Mouse (Mus musculus) embryo, embryonic 10 days (tissue): ENCODE measurements at regions not wholly inside any gene's neighbourhood (a gene's known extent, or its start where the extent isn't known, plus 50 kb on each side); places are given as distances from the start of the nearest gene placed in this dataset.

Experiments
- DNase-seq: peaks from one replicate; pipeline ENCODE4 v3.0.0-alpha.2; 2015; ENCODE audit warnings: low spot score

DNA sequence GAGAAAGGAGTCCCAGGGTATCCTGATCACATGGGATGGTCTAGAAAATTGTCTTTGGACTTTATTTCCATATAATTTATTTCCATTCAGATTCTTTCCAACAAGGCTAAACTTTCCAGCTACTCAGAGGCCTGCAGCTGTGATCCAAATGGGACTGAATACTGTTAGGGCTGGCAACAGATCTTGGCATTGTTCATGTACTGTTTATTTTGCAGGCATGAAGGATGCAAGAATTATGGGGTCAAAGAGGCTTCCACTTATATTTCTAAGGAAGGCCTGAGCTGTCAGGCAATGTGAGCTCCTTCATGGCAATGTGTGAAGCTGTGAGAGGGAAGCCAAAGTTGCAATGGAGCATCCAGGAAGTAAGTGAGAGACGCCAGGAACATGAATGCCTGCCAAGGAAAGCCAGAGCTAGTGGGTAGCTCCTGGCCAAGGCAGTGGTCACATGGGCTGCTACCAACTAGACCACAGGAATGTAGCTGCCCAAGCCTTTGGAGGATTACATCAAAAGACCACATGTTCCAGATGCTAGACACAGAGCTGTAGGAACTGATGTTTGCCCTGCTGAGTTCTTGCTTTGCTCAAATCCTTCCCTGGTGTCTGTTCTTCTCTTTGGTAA lies 261.8 kb upstream of the Sox11 start:
- no peak for DNase-seq

DNA sequence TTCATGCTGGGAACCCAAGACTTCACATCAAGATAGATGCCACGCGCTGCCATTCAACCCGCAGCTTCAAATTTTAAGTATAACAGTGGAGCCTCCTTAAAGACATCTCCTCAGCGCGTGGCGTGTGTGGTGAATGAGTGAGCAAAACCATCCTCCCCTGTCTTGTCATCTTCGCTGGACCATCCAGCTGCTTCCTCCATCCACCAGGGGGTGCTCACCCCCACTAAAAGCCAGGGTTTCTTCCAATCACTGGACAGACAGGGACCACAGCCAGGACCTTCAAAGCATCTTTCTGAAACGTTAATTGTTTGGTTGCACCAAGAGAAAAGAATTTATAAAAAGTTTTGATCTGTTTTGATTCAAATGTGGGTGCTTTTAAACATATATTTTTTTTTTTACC lies 256.8 kb upstream of the Sox11 start:
- peak; percentile 77 for DNase-seq

DNA sequence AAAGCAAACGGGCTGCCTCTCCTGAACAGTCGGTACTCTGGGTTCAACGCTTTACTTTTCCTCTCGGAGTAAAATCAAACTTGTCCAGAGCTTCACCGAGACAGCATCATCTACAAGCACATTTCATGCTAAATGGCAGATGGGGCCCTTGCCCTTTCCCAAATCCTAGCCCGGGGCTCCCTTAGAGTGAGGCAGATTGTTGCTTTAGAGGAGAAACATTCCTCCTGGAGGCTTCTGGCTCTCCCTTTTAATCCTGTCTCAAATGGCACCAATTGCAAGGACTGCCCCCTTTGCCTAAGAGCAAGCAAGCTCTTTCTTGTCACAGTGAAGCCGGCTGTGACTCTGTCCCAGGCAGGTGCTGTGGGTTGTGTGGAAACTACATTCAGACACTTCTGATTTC lies 255.5 kb upstream of the Sox11 start:
- DNase-seq: no peak

DNA sequence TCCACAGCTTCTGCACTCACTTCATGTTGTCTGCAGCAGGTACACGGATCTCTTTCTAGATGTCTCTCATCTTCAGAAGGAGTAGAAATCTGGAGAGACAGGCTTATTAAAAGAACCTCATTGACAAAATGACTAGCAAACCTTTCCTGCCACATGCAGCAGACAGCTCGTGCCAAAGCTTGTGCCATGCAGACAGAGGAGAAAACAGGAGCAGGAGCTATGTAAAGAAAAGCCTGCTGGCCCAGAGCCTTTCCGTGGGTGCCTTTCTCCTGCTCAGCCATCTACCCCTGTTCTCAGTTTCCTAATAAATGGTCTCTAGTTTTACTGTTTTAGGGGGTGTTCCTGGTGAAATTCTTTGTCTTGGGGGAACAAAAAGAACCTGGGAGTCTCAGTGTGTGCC lies 254.9 kb upstream of the Sox11 start:
- DNase-seq: no peak

DNA sequence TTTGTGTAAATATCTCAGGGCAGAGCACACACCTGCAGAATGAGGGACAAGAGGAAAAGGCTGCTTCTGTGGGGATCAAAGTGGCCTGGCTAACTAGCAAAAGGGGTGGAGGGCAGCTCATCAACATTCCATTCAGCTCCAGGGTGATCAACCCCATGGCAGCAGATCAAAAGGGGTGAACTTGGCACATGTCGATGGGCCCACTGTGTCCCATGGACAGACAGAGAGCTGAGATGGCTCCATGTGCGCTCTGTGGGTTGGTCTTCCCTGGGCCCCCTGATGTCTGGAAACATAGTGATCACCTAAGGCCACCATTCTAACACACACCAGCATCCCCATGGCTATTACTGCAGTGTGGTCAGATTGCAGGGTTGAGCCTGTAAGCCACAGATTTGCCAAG lies 253.2 kb upstream of the Sox11 start:
- no peak for DNase-seq

DNA sequence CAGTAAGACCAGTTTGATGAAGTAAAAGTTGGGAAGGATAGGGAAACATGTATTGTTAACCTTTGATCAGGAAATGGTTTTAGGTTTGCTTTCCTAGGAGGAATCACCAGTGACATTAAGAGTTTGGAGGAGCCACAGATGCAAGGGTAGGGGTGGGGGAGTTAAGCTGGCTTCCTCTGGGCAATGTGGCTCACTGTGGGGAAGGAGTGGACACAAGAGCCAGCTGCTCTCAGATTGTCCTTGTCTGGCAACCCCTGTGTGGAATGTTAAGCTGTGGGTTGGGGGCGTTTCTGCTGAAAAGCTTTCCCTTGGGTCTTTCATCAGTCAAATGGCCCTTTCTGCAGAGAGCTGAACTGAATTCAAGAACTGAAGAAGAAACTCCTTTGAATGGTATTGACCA lies 251.1 kb upstream of the Sox11 start:
- no peak for DNase-seq

DNA sequence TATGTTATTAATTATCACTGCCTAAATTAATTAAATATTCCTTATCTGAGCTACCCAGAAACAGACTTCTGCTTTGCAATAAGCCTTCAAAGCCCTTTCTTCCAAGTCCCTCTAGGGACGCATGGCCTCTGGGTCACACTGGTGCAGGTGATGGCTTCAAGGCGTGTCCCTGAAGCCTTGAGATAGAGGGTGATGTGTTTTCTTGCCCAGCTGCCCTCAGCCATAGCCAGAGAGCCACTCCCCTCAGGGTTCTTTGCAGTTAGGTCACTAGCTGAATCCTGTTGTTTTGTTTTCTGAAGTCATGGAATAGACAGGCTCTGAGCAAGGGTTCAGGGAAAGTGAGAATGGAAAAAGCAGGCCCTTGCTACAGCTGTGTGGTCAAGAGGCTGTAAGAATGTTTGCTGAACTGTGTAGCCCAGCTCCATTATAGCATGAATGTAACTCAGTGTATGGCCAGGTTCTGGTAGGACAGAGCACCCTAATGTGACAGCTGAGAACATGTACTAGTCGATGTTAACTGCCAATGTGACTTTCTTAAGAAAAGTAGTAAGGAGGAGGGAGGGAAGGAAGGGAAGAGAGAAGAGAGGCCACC lies 233.8 kb upstream of the Sox11 start:
- DNase-seq: peak; percentile 39

DNA sequence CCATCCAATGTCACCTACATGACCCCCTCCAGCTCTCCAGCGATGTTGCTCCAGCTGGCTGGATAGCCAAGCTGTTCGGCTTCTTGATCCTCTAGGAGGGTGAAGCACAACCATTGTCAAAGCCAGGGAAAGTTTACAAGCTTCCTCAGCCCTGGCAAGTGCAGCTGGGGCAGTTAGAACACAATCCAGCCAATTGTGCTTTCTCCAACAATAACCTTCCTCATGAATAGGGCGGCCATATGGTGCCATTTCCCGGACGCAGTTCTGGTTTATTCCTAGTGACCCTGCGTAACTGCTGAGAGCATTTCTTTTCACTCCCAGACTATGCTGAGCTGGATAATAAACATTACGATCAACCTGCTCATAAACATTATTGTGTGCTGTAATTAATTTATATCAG lies 233.3 kb upstream of the Sox11 start:
- peak; percentile 70 for DNase-seq

DNA sequence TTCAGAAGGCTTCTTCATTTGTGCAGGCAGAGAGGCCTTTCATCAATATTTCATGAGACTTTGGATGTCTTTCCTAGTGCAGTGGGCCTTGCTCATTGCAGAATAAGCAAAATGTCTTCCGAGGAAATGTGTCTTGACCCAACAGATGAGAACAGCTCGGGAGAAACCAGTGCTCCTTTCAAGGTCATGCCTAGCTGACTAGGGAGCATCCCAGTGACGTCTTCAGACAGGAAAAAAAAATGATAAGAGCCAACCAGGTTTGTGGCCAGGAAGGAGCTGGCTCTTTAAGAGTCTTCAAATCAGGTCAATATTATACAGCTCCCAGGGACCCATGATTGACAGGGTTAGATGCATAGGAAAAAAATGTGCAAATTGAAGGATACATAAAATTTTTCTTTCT lies 224.9 kb upstream of the Sox11 start:
- DNase-seq: no peak

DNA sequence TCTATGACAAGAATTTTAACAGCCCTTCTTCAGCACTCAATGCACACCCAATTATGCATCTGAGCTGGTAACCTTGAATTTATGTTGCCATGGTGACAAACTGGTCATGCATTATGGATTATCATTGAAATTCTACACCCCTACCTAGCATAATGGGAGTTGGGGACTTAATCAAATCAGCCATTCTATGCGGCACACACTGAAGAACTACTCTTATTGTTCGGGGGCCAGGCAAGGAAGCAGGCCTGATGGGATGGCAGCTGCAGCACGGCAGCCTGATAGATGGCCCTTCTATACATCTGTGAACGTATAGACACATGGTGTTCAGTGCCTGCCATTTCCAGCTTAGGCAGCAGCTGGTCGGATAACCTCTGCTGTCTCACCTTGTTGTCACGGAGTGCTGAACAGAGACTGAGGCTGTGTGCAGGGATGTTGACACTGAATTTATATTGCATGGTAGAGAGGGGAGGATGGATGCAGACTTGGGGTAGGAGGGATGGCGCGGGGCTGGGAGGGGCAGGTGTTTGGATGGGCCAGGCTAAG lies 223.7 kb upstream of the Sox11 start:
- peak; percentile 84 for DNase-seq

DNA sequence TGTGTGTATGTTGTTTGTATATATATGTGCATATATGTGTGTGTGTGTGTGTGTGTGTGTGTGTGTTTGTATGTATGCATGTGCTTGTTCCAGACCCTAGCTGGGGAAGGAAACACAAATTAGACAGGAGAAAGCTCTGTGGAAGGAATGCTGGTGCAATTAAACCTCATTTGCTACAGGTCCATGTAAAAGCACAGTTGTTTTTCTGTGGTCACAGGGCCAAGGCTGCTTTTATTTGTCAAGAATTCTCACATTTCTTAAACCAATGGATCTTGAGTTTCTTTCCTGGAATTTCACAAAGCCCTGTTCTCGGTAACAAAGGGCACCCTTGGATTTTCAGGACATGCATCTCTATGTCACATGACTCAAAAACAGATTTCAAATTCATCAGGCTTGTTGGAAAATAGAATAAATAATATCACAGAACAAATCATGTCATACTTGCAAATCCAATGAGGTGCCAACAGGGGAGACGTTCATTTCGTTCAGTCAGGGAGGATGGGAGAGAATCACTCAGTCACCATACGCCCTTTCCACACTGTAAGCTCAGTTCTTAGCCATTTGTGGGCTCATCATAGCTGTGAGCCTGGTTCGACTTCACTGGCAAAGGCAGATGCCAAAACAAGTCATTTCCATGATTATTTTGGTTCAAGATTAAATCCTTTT lies 222.4 kb upstream of the Sox11 start:
- no peak for DNase-seq

DNA sequence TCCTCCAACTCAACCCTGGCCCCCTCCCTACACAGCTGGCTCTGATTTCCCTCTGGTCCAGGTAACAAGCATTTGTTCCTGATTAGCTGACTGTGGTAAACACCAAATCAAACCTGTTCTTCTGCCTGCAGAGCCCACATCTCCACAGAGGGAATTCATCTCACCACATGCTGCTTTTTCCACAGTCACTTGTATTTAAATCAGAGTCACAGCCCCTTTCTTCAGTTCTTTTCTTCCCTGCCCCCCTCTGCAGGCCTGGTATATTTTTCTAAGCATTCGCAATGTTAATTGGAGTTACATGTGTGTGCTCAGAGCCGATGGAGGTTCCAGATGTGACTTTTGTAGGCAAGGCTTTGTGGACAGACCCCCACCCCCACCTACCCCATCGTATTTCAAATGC lies 221.5 kb upstream of the Sox11 start:
- DNase-seq: peak; percentile 60

DNA sequence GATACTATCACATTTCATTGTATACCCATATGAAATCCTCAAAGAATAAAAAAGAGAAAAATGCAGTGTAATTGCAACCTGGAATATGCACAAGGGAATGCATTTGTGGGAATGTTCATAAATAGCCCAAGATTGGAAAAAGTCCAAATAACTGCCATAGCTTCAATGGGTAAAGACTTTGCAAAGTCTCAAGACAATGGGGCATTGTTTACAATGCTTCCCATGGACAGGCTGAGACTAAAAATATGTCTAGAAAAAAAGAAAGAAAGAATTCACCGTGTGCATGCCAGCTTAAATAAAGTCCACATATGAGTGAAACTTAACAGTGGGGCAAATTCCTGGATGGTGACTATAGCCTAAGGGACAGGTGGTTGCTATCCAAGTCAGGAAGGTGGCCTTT lies 210.4 kb upstream of the Sox11 start:
- DNase-seq: no peak

DNA sequence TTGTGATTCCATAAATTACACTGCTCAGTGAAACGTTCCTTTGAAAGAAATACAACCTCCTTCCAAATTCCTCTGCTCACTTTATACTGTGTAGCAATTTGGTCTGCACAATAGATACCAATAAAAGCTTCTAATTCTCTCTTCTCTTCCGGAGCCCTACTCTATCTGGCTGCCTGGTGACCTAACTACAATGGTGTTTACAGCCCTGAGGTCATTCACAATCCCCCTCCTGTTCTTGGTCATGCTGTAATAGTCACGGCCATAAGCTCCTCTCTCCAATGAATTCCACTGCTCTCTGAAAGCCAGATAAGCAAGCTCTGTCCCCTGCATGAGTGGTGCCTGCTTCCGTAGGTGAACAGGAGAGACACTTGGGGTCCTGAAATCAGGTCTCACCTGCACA lies 195.8 kb upstream of the Sox11 start:
- peak; percentile 28 for DNase-seq

DNA sequence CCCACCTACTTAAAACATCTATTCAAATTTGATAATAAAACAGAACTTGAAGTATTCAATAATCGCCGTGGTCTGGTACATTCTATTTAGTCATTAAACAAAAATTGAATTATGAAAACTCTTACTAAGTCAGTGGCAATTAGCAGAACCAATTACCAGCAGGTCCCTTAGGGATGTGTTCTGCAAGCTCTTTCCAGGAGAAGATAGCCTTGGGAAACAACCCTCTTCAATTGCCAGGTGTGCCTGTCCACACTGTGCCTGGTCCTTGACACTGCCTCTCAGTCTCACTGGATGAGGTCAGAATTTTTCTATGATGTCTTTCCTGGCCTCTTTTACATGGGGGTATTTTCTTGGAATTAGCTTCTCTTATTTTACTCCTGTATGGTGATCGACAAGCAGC lies 195.1 kb upstream of the Sox11 start:
- DNase-seq: no peak

DNA sequence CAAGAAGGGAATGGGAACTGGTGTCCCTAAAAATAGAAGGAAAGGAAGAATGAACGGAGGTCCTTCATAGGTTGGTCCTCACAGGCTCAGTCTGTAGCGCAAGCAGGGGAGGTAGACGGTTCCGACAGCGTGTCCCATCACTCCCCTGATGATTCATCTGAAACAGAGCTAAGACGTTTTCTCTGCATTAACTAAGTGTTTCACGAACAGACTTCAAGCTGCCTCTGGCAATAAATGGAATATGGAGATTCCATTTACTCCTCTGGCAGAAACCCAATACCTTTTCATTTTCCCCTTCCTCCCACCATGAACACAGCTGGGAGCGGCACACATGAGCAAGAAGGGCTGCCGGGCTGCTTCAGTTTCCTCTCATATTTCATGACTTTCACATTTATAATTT lies 194.6 kb upstream of the Sox11 start:
- no peak for DNase-seq

DNA sequence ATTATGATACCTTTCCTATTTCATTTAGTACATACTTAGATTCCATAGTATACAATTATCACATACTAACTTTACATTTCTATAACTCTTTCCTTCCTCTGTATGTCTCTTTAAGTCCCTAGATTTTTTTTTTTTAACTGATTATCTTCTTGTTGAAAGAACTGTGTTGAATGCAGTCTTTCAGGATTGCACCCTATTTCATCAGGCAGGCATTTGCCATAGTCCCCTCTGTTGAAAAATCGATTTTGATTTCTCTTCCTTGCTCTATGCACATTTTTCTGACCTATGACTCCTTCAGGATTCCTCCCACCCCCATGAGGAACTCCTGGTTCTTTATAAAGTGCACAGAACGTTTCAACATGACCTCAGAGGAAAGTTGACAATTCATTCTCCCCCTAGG lies 183.2 kb upstream of the Sox11 start:
- DNase-seq: no peak

DNA sequence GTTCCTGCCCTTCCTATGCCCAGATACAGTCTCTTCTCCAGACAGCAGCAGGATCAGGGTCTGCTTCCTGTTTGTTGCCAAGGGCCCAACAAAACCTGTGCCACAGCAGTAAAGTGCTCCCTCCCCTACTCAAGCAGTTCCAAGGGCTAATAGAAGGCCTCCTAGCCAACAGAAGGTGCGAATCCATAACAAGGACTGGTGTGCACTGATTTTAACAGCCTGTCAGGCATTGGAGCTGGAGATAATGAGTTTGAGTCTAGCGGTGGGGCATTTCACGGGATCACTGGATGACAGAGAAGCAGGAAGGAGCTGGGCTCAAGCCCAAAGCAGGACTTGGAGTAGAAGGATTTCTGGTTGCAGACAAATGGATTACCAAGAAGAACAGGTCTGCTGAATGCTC lies 170.9 kb upstream of the Sox11 start:
- DNase-seq: no peak

DNA sequence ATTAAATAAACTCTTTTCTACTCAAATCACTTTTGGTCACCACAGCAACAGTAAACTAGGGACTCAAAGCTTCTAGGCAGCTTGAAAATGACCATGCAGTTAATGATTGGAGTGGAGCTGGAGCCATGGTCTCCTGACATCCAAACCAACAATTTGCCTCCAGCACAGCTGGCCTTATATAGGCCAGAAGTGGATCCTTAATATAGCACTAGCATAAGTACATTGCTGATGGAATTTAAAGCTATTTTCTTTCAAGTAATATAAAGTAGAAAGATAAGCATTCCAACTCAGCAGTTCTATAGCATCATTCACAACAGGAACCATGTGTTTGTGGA lies 165.8 kb upstream of the Sox11 start:
- DNase-seq: no peak

DNA sequence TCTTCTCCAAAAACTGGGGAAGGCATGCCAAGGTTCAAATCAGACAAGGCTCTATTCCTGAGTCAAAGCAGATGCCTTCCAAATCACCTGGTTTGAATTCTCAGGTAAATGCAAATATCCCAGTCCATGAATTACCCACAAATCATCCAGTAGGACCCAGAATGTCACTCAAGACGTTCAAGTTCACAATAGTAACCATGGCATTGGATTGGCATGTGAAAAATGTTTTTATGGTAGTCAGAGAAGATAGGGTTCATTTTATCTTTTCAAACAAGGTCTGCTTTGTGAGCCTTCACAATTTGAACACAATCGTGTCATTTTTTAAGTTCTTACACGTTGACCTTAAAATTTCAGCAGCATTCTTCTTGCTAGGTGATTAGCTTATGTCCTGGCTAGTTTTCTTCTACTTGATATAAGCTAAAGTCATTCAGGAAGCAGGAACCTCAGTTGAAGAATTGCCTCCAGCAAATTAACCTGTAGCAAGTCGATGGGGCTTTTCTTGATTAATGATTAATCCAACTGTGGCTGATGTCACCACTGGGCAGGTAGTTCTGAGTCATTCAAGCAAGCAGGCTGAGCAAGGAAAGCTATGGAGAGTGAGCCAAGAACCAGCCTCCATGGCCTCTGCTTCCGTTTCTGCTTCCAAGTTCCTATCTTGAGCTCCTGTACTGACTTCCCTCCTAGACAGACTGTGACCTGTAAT lies 165.3 kb upstream of the Sox11 start:
- no peak for DNase-seq

DNA sequence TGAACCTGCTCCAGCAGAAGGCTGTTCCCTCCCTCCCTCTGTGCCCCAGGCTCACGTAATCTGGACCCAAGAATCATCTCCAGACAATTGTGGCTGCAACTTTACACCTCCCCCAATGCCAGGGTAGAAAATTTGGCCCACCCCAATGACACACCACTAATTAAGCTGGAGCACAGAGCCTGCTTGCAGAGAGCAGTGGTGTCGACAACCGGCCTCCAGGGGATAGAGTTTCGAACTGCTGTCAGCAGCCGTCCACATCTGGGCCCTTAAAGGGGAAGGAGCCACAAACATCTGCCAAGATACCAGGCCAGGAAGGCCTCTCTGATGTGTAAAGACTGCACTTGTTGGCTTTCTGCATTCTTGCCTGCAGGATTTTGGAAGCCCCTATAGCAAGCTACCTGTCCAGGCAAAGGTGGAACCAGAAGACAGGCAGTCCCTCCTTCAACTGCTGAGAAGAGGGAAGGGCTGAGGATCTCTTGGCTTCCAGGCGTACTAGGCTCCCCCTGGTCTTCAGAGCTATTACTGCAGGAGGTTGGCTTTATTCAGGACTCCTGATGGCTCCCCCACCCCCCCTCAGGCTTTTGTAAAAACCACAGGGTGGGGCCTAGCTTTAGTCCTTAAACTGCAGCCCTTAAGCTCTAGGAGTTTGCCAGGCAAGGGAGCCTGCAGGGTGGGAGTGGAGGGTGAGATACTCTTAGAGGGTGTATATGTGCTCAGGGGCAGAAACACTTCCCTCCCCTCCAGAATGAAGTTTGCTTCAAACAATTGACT lies 160.5 kb upstream of the Sox11 start:
- DNase-seq: peak; percentile 39

DNA sequence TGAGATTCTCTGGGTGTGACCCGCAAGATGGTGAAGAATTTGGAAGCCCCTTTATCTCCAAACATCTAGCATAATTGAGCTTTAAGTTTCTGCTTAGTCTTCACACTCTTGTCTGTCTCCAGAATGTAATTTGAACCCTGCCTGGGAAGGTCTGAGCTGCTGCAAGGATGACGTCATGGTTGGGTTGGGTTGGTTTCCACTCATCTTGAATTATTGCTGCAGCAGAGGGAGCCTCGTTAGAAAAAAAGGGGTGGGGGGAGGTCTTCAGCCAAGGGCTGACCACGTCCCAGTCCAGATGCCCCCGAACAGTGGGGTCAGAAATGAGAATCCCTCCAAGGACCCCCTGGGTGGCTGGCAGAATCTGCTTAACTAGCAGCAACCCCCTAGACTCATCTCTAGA lies 158.1 kb upstream of the Sox11 start:
- peak; percentile 79 for DNase-seq
